Mouse (Mus musculus): ENCODE measurements around the gene Tmem169. TPM values are rescaled to one million over a fixed set of nuclear protein-coding genes. Genes with fewer than 3 reads are reported as not detected.

Tmem169 gene
- polyA plus RNA-seq, 1 experiment from 2014 or later: 6.3 TPM

GRCm38 (mm10) chr1:72253881-72254491 is 30.2 kb upstream of the Tmem169 start:
- Histone ChIP-seq H3K9ac (no peak overlapping the region), H3K4me1 (peaks cover 16% of the 10 kb centered on the region), H3K9me3 (no peaks in the 10 kb centered on the region), H3K27me3 (no peaks in the 10 kb centered on the region), H3K4me2 (replicated peaks) (peak overlapping the region; percentile 62), H3K36me3 (no peaks in the 10 kb centered on the region), H3K4me3 (peak overlapping the region; percentile 47), H3K27ac (peak overlapping the region; percentile 90; the same call in 1 of the 2 replicates)
- WGBS: 37% methylated on average over 11 of the region's 11 CpGs
- ATAC-seq (ENCODE audit: low FRiP score, low read depth): no peak

GRCm38 (mm10) chr1:72254545-72255061 is 29.6 kb upstream of the Tmem169 start:
- peak; percentile 89 for ATAC-seq (ENCODE audit: low FRiP score, low read depth)
- H3K4me3 ChIP-seq: peak overlapping the region; percentile 47
- H3K27me3 ChIP-seq: no peaks in the 10 kb centered on the region
- peak overlapping the region; percentile 69 for H3K9ac ChIP-seq
- peak overlapping the region; percentile 62 for H3K4me2 ChIP-seq (replicated peaks)
- H3K27ac ChIP-seq: peak overlapping the region; percentile 90
- no peaks in the 10 kb centered on the region for H3K9me3 ChIP-seq
- peaks cover 16% of the 10 kb centered on the region for H3K4me1 ChIP-seq
- H3K36me3 ChIP-seq: no peaks in the 10 kb centered on the region
- WGBS: under 1% methylated on average over 35 of the region's 35 CpGs

- H3K4me3 ChIP-seq: peak overlapping the region; percentile 47
- peak; percentile 88 for ATAC-seq (ENCODE audit: low FRiP score, low read depth)
- WGBS: 2% methylated on average over 15 of the region's 15 CpGs
Observed at GRCm38 (mm10) chr1:72255062-72255853, 28.9 kb upstream of the Tmem169 start.

DNA sequence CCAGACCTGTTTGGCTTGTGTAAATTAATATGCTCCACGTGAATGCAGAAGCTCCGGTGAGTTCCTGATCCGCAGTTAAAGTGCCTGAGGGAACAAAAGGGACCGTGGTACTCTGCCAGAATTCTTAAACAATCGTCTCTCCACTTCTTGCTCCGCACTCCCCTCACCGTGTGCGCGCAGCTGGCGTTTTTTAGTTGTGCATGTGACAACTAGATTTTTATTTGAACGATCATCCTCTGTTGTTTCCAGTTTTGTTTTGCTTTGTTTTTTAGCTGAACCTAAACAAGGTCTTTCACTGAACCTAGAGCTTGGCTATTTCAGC is 28.4 kb upstream of the Tmem169 start:
- 35% methylated on average over 11 of the region's 11 CpGs for WGBS
- Histone ChIP-seq H3K27ac (peak overlapping the region; percentile 75), H3K9ac (no peak overlapping the region), H3K4me3 (peak overlapping the region; percentile 47), H3K4me2 (replicated peaks) (peak overlapping the region; percentile 62), H3K27me3 (no peaks in the 10 kb centered on the region), H3K4me1 (peaks cover 16% of the 10 kb centered on the region), H3K9me3 (no peaks in the 10 kb centered on the region), H3K36me3 (0 out of 2 replicates have a peak, but pooled peaks cover 3% of the 10 kb centered on the region)
- no peak for ATAC-seq (ENCODE audit: low FRiP score, low read depth)

More at GRCm38 (mm10) chr1:72255062-72255853, 28.9 kb upstream of the Tmem169 start:
- Histone ChIP-seq H3K27ac (peak overlapping the region; percentile 90), H3K9ac (peak overlapping the region; percentile 69), H3K9me3 (no peaks in the 10 kb centered on the region), H3K36me3 (no peaks in the 10 kb centered on the region), H3K4me1 (peaks cover 16% of the 10 kb centered on the region), H3K4me2 (replicated peaks) (peak overlapping the region; percentile 62), H3K27me3 (no peaks in the 10 kb centered on the region)

GRCm38 (mm10) chr1:72256381-72257256 is 27.6 kb upstream of the Tmem169 start:
- Histone ChIP-seq H3K27me3 (no peaks in the 10 kb centered on the region), H3K4me1 (peaks cover 16% of the 10 kb centered on the region), H3K4me3 (no peak overlapping the region), H3K9ac (no peak overlapping the region), H3K27ac (no peak overlapping the region), H3K9me3 (no peaks in the 10 kb centered on the region), H3K4me2 (replicated peaks) (peak overlapping the region; percentile 62; the same call in 1 of the 2 replicates), H3K36me3 (peaks cover 12% of the 10 kb centered on the region)
- no peak for ATAC-seq (ENCODE audit: low FRiP score, low read depth)
- 82% methylated on average over 9 of the region's 9 CpGs for WGBS

DNA sequence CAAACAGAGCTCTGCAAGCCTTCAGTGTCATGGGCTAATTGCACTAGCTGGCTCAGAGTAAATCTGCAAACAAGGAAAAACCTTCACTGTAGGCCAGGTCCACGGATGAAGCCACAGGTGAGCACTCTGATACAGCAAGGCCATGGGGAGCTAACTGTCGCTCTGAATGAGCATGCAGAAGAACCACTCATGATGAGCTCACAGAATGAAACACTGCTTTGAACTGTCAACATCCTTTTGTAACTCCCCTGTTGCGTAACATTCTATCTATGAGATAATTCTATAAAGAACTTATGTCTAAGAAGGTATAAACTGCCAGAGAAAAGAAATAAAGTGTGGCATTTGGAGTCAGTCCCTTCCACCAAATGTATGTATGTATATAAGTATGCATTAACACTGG is 21.1 kb upstream of the Tmem169 start:
- peaks cover 63% of the 10 kb centered on the region for H3K36me3 ChIP-seq
- H3K4me3 ChIP-seq: no peak overlapping the region
- no peaks in the 10 kb centered on the region for H3K4me1 ChIP-seq
- no peak overlapping the region for H3K4me2 ChIP-seq (replicated peaks)
- H3K9ac ChIP-seq: no peak overlapping the region
- WGBS: 90% methylated on average over 3 of the region's 3 CpGs
- H3K27me3 ChIP-seq: no peaks in the 10 kb centered on the region
- H3K27ac ChIP-seq: no peak overlapping the region
- H3K9me3 ChIP-seq: no peaks in the 10 kb centered on the region
- no peak for ATAC-seq (ENCODE audit: low FRiP score, low read depth)

DNA sequence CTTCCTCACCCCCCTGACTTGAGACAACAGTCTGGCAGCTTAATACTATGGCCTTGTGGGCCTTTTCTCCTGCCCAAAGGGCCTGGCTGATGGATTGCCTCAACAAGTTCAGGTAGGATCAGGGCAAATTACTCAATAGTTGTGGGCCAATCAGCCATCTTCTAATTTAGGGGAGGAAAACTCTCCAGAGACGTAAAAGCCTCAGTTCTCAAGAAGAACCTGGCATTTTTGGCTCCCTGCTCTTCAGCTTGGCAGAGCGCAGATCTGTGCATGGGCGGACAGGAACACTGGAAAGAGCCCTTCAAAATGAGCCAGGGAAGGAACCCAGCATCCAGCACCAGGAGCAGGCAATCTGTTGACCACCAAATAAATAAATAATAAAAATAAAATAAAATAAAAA is 6.1 kb upstream of the Tmem169 start:
- 89% methylated on average over 3 of the region's 3 CpGs for whole genome bisulfite sequencing
- no peak overlapping the region for H3K27ac ChIP-seq
- 0 out of 2 replicates have a peak, but pooled peaks cover 4% of the 10 kb centered on the region for H3K9me3 ChIP-seq
- H3K4me2 ChIP-seq (replicated peaks): no peak overlapping the region
- H3K9ac ChIP-seq: no peak overlapping the region
- no peaks in the 10 kb centered on the region for H3K4me1 ChIP-seq
- no peak for ATAC-seq (ENCODE audit: low FRiP score, low read depth)
- peaks cover 31% of the 10 kb centered on the region for H3K36me3 ChIP-seq
- no peak overlapping the region for H3K4me3 ChIP-seq
- no peaks in the 10 kb centered on the region for H3K27me3 ChIP-seq

DNA sequence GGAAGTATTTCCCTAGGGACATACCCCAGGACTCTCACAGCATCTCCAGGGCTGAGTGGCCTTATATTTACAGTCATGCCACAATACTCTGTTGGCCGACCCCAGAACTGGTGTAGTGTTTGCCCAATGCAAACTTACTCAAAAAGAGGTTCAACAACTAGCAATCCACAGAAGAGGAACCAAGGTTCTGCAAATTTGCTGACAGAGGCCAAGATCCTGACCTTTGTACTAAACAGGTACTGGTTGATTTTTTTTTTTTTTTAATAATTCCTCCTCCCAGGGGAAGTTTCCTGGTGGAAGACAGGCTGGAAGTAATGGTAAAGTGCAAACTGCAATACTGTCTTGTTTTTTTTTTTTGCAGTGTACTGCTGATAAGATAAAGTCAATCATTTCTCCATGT is 1.6 kb upstream of the Tmem169 start:
- no peak overlapping the region for H3K4me3 ChIP-seq
- WGBS: 92% methylated on average over 1 of the region's 1 CpGs
- ATAC-seq (ENCODE audit: low FRiP score, low read depth): no peak

DNA sequence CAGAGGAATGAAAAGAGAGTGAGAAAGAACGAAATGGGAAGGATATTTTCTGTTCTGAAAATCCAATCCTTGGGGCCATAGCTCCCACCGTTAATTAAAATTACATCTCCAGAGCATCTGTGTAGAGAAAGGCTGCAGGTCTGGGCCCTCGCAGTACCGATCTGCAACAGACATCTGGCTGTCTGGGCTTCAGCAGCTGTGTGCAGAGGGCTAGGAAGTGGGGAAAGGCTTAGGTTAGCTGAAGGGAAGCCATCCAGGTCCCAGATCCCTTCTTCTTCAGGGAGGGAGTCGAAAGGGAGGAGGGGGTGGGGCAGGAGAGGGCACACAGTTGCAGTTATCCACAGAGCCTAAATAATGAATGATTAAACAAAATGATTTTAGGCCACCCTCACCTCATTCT is 370 bp downstream of the Tmem169 start:
- ATAC-seq (ENCODE audit: low FRiP score, low read depth): peak; percentile 61
- Histone ChIP-seq H3K27ac (0 out of 2 replicates have a peak overlapping the region, but pooled peaks have one; percentile 39), H3K4me3 (peak overlapping the region; percentile 72)

More for the DNA sequence above, 1.6 kb upstream of the Tmem169 start:
- Histone ChIP-seq H3K27me3 (no peaks in the 10 kb centered on the region), H3K4me1 (no peaks in the 10 kb centered on the region; the same call in 1 of the 2 replicates), H3K27ac (no peak overlapping the region), H3K9me3 (no peaks in the 10 kb centered on the region), H3K9ac (no peak overlapping the region), H3K4me2 (replicated peaks) (no peak overlapping the region), H3K36me3 (no peaks in the 10 kb centered on the region)

GRCm38 (mm10) chr1:72286904-72287303 is 2.7 kb downstream of the Tmem169 start:
- WGBS: 49% methylated on average over 5 of the region's 5 CpGs
- no peak for ATAC-seq (ENCODE audit: low FRiP score, low read depth)
- Histone ChIP-seq H3K27ac (no peak overlapping the region), H3K9me3 (no peaks in the 10 kb centered on the region), H3K27me3 (no peaks in the 10 kb centered on the region), H3K4me1 (no peaks in the 10 kb centered on the region; the same call in 1 of the 2 replicates), H3K9ac (no peak overlapping the region), H3K4me2 (replicated peaks) (no peak overlapping the region), H3K4me3 (no peak overlapping the region), H3K36me3 (no peaks in the 10 kb centered on the region)

More for the DNA sequence above, 370 bp downstream of the Tmem169 start:
- WGBS: 0% methylated on average over 5 of the region's 5 CpGs
- Histone ChIP-seq H3K4me2 (replicated peaks) (peak overlapping the region; percentile 84), H3K9me3 (no peaks in the 10 kb centered on the region), H3K36me3 (no peaks in the 10 kb centered on the region), H3K4me1 (no peaks in the 10 kb centered on the region; the same call in 1 of the 2 replicates), H3K9ac (peak overlapping the region; percentile 68), H3K27me3 (no peaks in the 10 kb centered on the region)

DNA sequence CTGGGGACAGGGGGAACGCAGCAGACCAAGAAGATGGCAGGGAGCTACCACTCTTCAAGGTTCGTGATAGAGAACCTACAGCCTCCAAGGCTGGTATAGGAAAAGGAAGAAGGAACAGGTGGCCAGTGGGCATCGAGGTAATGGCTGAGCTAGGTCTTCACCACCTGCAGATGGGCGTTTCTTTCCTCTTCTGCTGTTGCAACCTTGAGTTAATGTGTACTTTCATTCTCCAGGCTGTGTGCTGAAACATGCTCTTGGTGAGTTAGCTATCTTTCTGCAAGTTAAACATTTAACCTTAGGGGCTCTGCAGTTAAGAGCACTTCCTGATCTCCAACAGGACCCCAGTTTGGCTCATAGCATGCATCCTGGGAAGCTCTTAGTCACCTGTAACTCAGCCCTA is 3.7 kb downstream of the Tmem169 start:
- H3K27me3 ChIP-seq: no peaks in the 10 kb centered on the region
- 85% methylated on average over 4 of the region's 4 CpGs for WGBS
- no peak for ATAC-seq (ENCODE audit: low FRiP score, low read depth)
- H3K9me3 ChIP-seq: 0 out of 2 replicates have a peak, but pooled peaks cover 2% of the 10 kb centered on the region
- H3K36me3 ChIP-seq: no peaks in the 10 kb centered on the region
- H3K4me1 ChIP-seq: no peaks in the 10 kb centered on the region; the same call in 1 of the 2 replicates
- no peak overlapping the region for H3K4me2 ChIP-seq (replicated peaks)
- H3K9ac ChIP-seq: no peak overlapping the region
- H3K4me3 ChIP-seq: no peak overlapping the region
- H3K27ac ChIP-seq: no peak overlapping the region

Data from limb, embryonic 13.5 days (tissue).